Mouse (Mus musculus) hindbrain, embryonic 11.5 days (tissue): ENCODE data around the gene Rnf19b. TPM values are rescaled to one million over a fixed set of nuclear protein-coding genes. Genes with fewer than 3 reads are reported as not detected.
A peak's percentile ranks its signal among the peaks of the same experiment; 100 is the strongest.

Experiments used
- ATAC-seq: fragments of 200-750 bp; cut with Nextera tagmentation; 2 replicates; pipeline ENCODE4 v1.8.0; 2017; ENCODE audit warnings: mild to moderate bottlenecking, moderate TSS enrichment, moderate library complexity; ENCODE audit not compliant: low FRiP score
- DNase-seq: peaks from one replicate; pipeline ENCODE4 v3.0.0-alpha.2; 2015; ENCODE audit warnings: low spot score
- H3K27ac ChIP-seq: fragments of 300-500 bp; sonication (generic); 2 replicates; pipeline ENCODE4 v1.5.1; 2014; ENCODE audit warnings: mild to moderate bottlenecking, low read depth, low read length
- H3K27me3 ChIP-seq: fragments of 300-500 bp; sonication (generic); 2 replicates; pipeline ENCODE4 v1.6.1; 2014; ENCODE audit warnings: mild to moderate bottlenecking, low read length, moderate library complexity, mixed read lengths; ENCODE audit not compliant: control insufficient read depth, insufficient read depth
- H3K36me3 ChIP-seq: fragments of 300-500 bp; sonication (generic); 2 replicates; pipeline ENCODE4 v1.6.1; 2014; ENCODE audit warnings: mild to moderate bottlenecking, low read length, moderate library complexity, mixed read lengths; ENCODE audit not compliant: control insufficient read depth, insufficient read depth
- H3K4me1 ChIP-seq: fragments of 300-500 bp; sonication (generic); replicated peaks from 2 replicates; pipeline ENCODE4 v1.6.1; 2014; ENCODE audit warnings: low read length, mixed read lengths; ENCODE audit not compliant: control insufficient read depth, insufficient read depth
- H3K4me2 ChIP-seq: fragments of 300-500 bp; sonication (generic); replicated peaks from 2 replicates; pipeline ENCODE4 v1.6.1; 2014; ENCODE audit warnings: mild to moderate bottlenecking, low read depth, low read length
- H3K4me3 ChIP-seq: fragments of 300-500 bp; sonication (generic); 2 replicates; pipeline ENCODE4 v1.5.1; 2014; ENCODE audit warnings: low read depth, low read length
- H3K9ac ChIP-seq: fragments of 300-500 bp; sonication (generic); 2 replicates; pipeline ENCODE4 v1.6.1; 2014; ENCODE audit warnings: low read depth, low read length
- H3K9me3 ChIP-seq: fragments of 300-500 bp; sonication (generic); 2 replicates; pipeline ENCODE4 v1.6.1; 2016; ENCODE audit warnings: low read length; ENCODE audit not compliant: control insufficient read depth
- WGBS: fragments of 180-500 bp; shearing (Covaris S2); extraction: QIAGEN DNeasy Blood & Tissue Kit; methylation state at CpG from one replicate; pipeline ENCODE4 v1.1.7; 2014; 5-methylcytosine and 5-hydroxymethylcytosine counted together
- polyA plus RNA-seq: library from polyadenylated mRNA; unstranded; fragments of >200 nt; fragmentation: Nextera tagmentation; extraction: Ambion mirVana; gene quantifications from 2 replicates; pipeline ENCODE4 v1.2.1, GENCODE M21; 2014

Gene Rnf19b
- polyA plus RNA-seq, 1 experiment from 2014 or later: 11.1 TPM

GRCm38 (mm10) chr4:129049306-129050011, 8.6 kb upstream of the Rnf19b start:
- H3K9ac ChIP-seq: peak overlapping the region; percentile 66
- peak; percentile 63 for DNase-seq
- no peaks in the 10 kb centered on the region for H3K36me3 ChIP-seq
- peaks cover 18% of the 10 kb centered on the region for H3K27me3 ChIP-seq
- 5% methylated on average over 23 of the region's 23 CpGs for WGBS
- no peaks in the 10 kb centered on the region for H3K4me1 ChIP-seq
- no peaks in the 10 kb centered on the region for H3K9me3 ChIP-seq
- peak overlapping the region; percentile 38 for H3K4me3 ChIP-seq
- H3K4me2 ChIP-seq: peak overlapping the region; percentile 81
- ATAC-seq: 0 out of 2 replicates have a peak, but pooled peaks have one; percentile 31
- peak overlapping the region; percentile 84 for H3K27ac ChIP-seq

GRCm38 (mm10) chr4:129050365-129050764, 7.7 kb upstream of the Rnf19b start:
- 75% methylated on average over 4 of the region's 4 CpGs for WGBS
- Histone ChIP-seq H3K36me3 (no peaks in the 10 kb centered on the region), H3K9me3 (no peaks in the 10 kb centered on the region), H3K27ac (no peak overlapping the region), H3K9ac (no peak overlapping the region), H3K4me1 (no peaks in the 10 kb centered on the region), H3K4me2 (no peak overlapping the region), H3K4me3 (no peak overlapping the region), H3K27me3 (peaks cover 18% of the 10 kb centered on the region)
- ATAC-seq (no peak), DNase-seq (no peak)

- H3K27ac ChIP-seq: no peak overlapping the region
- H3K36me3 ChIP-seq: no peaks in the 10 kb centered on the region
- DNase-seq (no peak), ATAC-seq (no peak)
- no peak overlapping the region for H3K9ac ChIP-seq
- peaks cover 18% of the 10 kb centered on the region for H3K27me3 ChIP-seq
- no peak overlapping the region for H3K4me2 ChIP-seq
- no peaks in the 10 kb centered on the region for H3K9me3 ChIP-seq
- WGBS: 67% methylated on average over 6 of the region's 6 CpGs
- H3K4me1 ChIP-seq: no peaks in the 10 kb centered on the region
- H3K4me3 ChIP-seq: no peak overlapping the region
Measured at GRCm38 (mm10) chr4:129050901-129051417, 7.1 kb upstream of the Rnf19b start.

GRCm38 (mm10) chr4:129051461-129052183, 6.4 kb upstream of the Rnf19b start:
- no peak for ATAC-seq
- Histone ChIP-seq H3K36me3 (no peaks in the 10 kb centered on the region), H3K4me1 (no peaks in the 10 kb centered on the region), H3K9ac (no peak overlapping the region), H3K9me3 (no peaks in the 10 kb centered on the region), H3K4me3 (no peak overlapping the region), H3K4me2 (no peak overlapping the region), H3K27me3 (peaks cover 15% of the 10 kb centered on the region), H3K27ac (no peak overlapping the region)
- WGBS: 31% methylated on average over 11 of the region's 11 CpGs
- DNase-seq: no peak

GRCm38 (mm10) chr4:129054757-129055156, 3.3 kb upstream of the Rnf19b start:
- no peaks in the 10 kb centered on the region for H3K36me3 ChIP-seq
- no peak overlapping the region for H3K27ac ChIP-seq
- ATAC-seq: no peak
- WGBS: 91% methylated on average over 12 of the region's 12 CpGs
- DNase-seq: no peak
- peaks cover 10% of the 10 kb centered on the region for H3K27me3 ChIP-seq
- H3K4me1 ChIP-seq: peaks cover 3% of the 10 kb centered on the region; the same call in 1 of the 2 replicates
- H3K4me3 ChIP-seq: no peak overlapping the region
- no peak overlapping the region for H3K9ac ChIP-seq
- no peak overlapping the region for H3K4me2 ChIP-seq
- no peaks in the 10 kb centered on the region for H3K9me3 ChIP-seq

GRCm38 (mm10) chr4:129055562-129055961, 2.5 kb upstream of the Rnf19b start:
- no peak overlapping the region for H3K27ac ChIP-seq
- ATAC-seq: no peak
- peaks cover 6% of the 10 kb centered on the region; the same call in 1 of the 2 replicates for H3K4me1 ChIP-seq
- DNase-seq: no peak
- H3K4me3 ChIP-seq: no peak overlapping the region
- H3K36me3 ChIP-seq: no peaks in the 10 kb centered on the region
- H3K4me2 ChIP-seq: no peak overlapping the region
- H3K9me3 ChIP-seq: no peaks in the 10 kb centered on the region
- peaks cover 7% of the 10 kb centered on the region; the same call in 1 of the 2 replicates for H3K27me3 ChIP-seq
- no peak overlapping the region for H3K9ac ChIP-seq
- WGBS: 86% methylated on average over 5 of the region's 5 CpGs

- Histone ChIP-seq H3K9me3 (no peaks in the 10 kb centered on the region), H3K27me3 (no peaks in the 10 kb centered on the region), H3K9ac (peak overlapping the region; percentile 92), H3K4me3 (peak overlapping the region; percentile 88), H3K27ac (peak overlapping the region; percentile 90), H3K36me3 (no peaks in the 10 kb centered on the region), H3K4me2 (peak overlapping the region; percentile 100), H3K4me1 (peaks cover 6% of the 10 kb centered on the region; the same call in 1 of the 2 replicates)
- peak; percentile 99 for DNase-seq
- peak; percentile 97 for ATAC-seq
- WGBS: 4% methylated on average over 40 of the region's 44 CpGs
Measured at GRCm38 (mm10) chr4:129057533-129058206, 401 bp upstream of the Rnf19b start.

GRCm38 (mm10) chr4:129059125-129059551, 1.1 kb downstream of the Rnf19b start:
- Histone ChIP-seq H3K36me3 (no peaks in the 10 kb centered on the region), H3K9me3 (no peaks in the 10 kb centered on the region), H3K4me2 (peak overlapping the region; percentile 100), H3K4me3 (peak overlapping the region; percentile 88), H3K27me3 (no peaks in the 10 kb centered on the region), H3K9ac (peak overlapping the region; percentile 92), H3K27ac (no peak overlapping the region), H3K4me1 (peaks cover 6% of the 10 kb centered on the region; the same call in 1 of the 2 replicates)
- ATAC-seq (no peak), DNase-seq (peak; percentile 48)
- WGBS: 3% methylated on average over 13 of the region's 13 CpGs
